Mouse (Mus musculus) intestine, embryonic 14.5 days (tissue): ENCODE data around the gene Pdzd2. TPM values are rescaled to one million over a fixed set of nuclear protein-coding genes. Genes with fewer than 3 reads are reported as not detected.

Source experiments
- ATAC-seq: fragments of 200-750 bp; cut with Nextera tagmentation; replicated peaks from 2 replicates; pipeline ENCODE4 v1.8.0; 2017; ENCODE audit warnings: low read depth, moderate number of reproducible peaks, moderate TSS enrichment, moderate library complexity; ENCODE audit not compliant: low FRiP score, low TSS enrichment
- DNase-seq: peaks from one replicate; pipeline ENCODE4 v3.0.0-alpha.2; 2018; ENCODE audit warnings: low spot score
- H3K27ac ChIP-seq: fragments of 300-500 bp; sonication (generic); 2 replicates; pipeline ENCODE4 v1.5.1; 2014; ENCODE audit warnings: low read depth, mild to moderate bottlenecking, control low read depth
- H3K27me3 ChIP-seq: fragments of 300-500 bp; sonication (generic); replicated peaks from 2 replicates; pipeline ENCODE4 v1.6.1; 2014; ENCODE audit warnings: low read length, control low read depth; ENCODE audit not compliant: control insufficient read depth, insufficient read depth
- H3K36me3 ChIP-seq: fragments of 300-500 bp; sonication (generic); 2 replicates; pipeline ENCODE4 v1.6.1; 2014; ENCODE audit warnings: low read length, control low read depth; ENCODE audit not compliant: control insufficient read depth, insufficient read depth
- H3K4me1 ChIP-seq: fragments of 300-500 bp; sonication (generic); replicated peaks from 2 replicates; pipeline ENCODE4 v1.6.1; 2014; ENCODE audit warnings: low read length, control low read depth, mixed read lengths; ENCODE audit not compliant: control insufficient read depth, insufficient read depth
- H3K4me2 ChIP-seq: fragments of 300-500 bp; sonication (generic); 2 replicates; pipeline ENCODE4 v1.6.1; 2014; ENCODE audit warnings: low read length
- H3K4me3 ChIP-seq: fragments of 300-500 bp; sonication (generic); 2 replicates; pipeline ENCODE4 v1.5.1; 2014; ENCODE audit warnings: low read depth, low read length, control low read depth, mixed read lengths
- H3K9ac ChIP-seq: fragments of 300-500 bp; sonication (generic); 2 replicates; pipeline ENCODE4 v1.6.1; 2014; ENCODE audit warnings: mild to moderate bottlenecking, low read length
- H3K9me3 ChIP-seq: fragments of 300-500 bp; sonication (generic); 2 replicates; pipeline ENCODE4 v1.6.1; 2016; ENCODE audit warnings: low read length, control low read depth; ENCODE audit not compliant: control insufficient read depth
- WGBS: fragments of 180-500 bp; shearing (Covaris S2); extraction: QIAGEN DNeasy Blood & Tissue Kit; methylation state at CpG from one replicate; pipeline ENCODE4 v1.1.7; 2014; 5-methylcytosine and 5-hydroxymethylcytosine counted together
- polyA plus RNA-seq: library from polyadenylated mRNA; unstranded; fragments of >200 nt; fragmentation: Nextera tagmentation; extraction: Ambion mirVana; gene quantifications from 2 replicates; pipeline ENCODE4 v1.2.1, GENCODE M21; 2014

Gene Pdzd2
- polyA plus RNA-seq, 1 experiment from 2014 or later, result 16.2 TPM

DNA sequence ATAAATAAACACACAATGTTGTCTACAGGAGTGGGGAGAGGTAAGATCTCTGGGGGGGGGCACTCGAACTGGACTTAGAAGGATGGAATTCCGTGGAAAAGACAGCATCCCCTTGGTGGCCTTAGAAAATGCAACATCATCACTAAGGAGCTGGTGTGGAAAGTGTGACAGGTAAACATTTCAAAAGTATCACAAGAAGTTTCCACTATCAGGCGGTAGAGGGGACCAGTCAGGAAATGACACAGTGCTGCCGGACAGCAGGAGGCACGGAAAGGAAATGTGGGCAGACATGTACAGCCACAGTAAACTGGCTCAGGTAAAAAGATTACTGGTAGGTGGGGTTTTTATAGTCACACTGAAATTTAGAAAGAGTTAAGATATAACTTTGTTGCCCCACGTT, 160.5 kb downstream of the Pdzd2 start:
- 74% methylated on average over 6 of the region's 6 CpGs for WGBS
- ATAC-seq, result no peak

DNA sequence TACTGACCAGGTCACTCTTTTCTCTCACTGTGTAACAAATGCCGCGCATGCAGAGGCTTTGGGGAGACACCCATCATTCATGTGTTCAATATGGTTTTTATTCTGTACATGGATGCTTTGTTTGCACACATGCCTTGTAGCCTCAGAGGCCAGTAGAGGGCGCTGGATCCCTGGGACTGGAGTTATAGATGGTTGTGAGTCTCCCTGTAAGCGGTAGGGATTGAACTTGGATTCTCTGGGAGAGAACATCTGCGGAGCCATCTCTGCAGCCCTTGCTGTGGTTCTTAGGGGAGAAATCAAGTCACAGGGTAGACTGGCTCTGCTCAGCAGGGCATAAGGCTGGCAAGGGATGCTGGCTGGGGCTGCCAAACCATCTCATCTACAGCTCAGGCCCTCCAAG, 161.4 kb downstream of the Pdzd2 start:
- H3K27ac ChIP-seq, result no peak overlapping the region
- 49% methylated on average over 5 of the region's 5 CpGs for WGBS
- peak; percentile 71 for DNase-seq
- no peaks in the 10 kb centered on the region for H3K36me3 ChIP-seq
- H3K4me1 ChIP-seq, result peaks cover 5% of the 10 kb centered on the region; the same call in 1 of the 2 replicates
- H3K4me2 ChIP-seq, result no peak overlapping the region
- no peak overlapping the region for H3K4me3 ChIP-seq
- H3K27me3 ChIP-seq, result no peaks in the 10 kb centered on the region
- H3K9ac ChIP-seq, result no peak overlapping the region
- no peaks in the 10 kb centered on the region for H3K9me3 ChIP-seq
- no peak for ATAC-seq

More for the DNA sequence above, 160.5 kb downstream of the Pdzd2 start:
- Histone ChIP-seq H3K27ac (no peak overlapping the region), H3K4me1 (peaks cover 5% of the 10 kb centered on the region; the same call in 1 of the 2 replicates), H3K9ac (no peak overlapping the region), H3K4me3 (no peak overlapping the region), H3K9me3 (no peaks in the 10 kb centered on the region), H3K36me3 (no peaks in the 10 kb centered on the region), H3K4me2 (no peak overlapping the region), H3K27me3 (no peaks in the 10 kb centered on the region)
- DNase-seq, result no peak

DNA sequence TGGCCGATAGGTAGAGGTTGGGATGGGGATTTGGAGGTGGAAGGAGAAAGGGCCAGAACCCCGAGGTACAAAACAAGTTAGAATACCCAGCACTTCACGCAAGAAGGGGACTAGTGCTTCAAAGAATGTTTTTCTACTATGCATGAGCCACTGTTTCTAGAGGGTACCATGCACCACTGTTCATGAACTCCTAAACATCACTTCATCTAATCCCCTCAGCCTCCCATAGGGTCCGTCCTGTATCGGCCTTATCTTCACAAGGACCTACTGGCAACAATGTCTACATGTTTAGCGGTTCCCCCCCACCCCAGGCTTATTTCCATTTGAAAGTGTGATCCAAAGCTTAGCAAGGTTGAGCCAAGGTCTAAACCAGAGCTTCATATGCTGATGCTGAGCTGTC, 162.0 kb downstream of the Pdzd2 start:
- Histone ChIP-seq H3K9ac (no peak overlapping the region), H3K27me3 (no peaks in the 10 kb centered on the region), H3K36me3 (no peaks in the 10 kb centered on the region), H3K4me1 (peaks cover 5% of the 10 kb centered on the region; the same call in 1 of the 2 replicates), H3K9me3 (no peaks in the 10 kb centered on the region), H3K4me3 (no peak overlapping the region), H3K4me2 (no peak overlapping the region; the same call in 1 of the 2 replicates), H3K27ac (no peak overlapping the region)
- DNase-seq (no peak), ATAC-seq (no peak)
- WGBS, result 76% methylated on average over 6 of the region's 6 CpGs

- ATAC-seq, result 0 out of 2 replicates have a peak, but pooled peaks have one; percentile 56
- 0 out of 2 replicates have a peak overlapping the region, but pooled peaks have one; percentile 17 for H3K9ac ChIP-seq
- H3K4me3 ChIP-seq, result no peak overlapping the region
- 22% methylated on average over 11 of the region's 11 CpGs for WGBS
- DNase-seq, result peak; percentile 67
- no peaks in the 10 kb centered on the region for H3K9me3 ChIP-seq
- peak overlapping the region; percentile 44 for H3K4me2 ChIP-seq
- H3K4me1 ChIP-seq, result peaks cover 5% of the 10 kb centered on the region; the same call in 1 of the 2 replicates
- H3K27me3 ChIP-seq, result no peaks in the 10 kb centered on the region
- no peaks in the 10 kb centered on the region for H3K36me3 ChIP-seq
- no peak overlapping the region for H3K27ac ChIP-seq
These were observed 162.5 kb downstream of the Pdzd2 start for GRCm38 (mm10) chr15:12577054-12577696.

DNA sequence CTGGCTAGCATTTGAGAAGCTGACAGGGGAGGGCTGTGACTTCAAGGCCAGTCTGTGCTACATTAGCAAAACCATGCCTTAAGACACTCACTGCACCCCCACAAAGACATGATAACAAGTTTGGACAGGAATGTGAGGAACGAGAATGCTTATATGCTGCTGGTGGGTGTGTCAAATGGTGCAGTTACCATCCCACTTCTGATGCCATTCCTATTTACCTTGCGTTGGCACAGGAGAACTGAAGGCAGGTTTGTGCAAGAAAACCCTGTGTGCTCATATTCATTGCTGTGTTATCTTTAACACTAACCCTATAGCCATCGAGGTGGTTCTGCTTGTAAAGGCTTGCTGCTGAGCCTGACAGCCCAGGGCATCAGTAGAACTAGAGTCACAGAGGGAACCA, 166.1 kb downstream of the Pdzd2 start:
- Histone ChIP-seq H3K4me2 (no peak overlapping the region), H3K9ac (no peak overlapping the region), H3K36me3 (no peaks in the 10 kb centered on the region), H3K27me3 (no peaks in the 10 kb centered on the region), H3K27ac (no peak overlapping the region), H3K4me1 (peaks cover 5% of the 10 kb centered on the region; the same call in 1 of the 2 replicates), H3K9me3 (no peaks in the 10 kb centered on the region), H3K4me3 (no peak overlapping the region)
- no peak for ATAC-seq
- WGBS, result 82% methylated on average over 3 of the region's 3 CpGs
- no peak for DNase-seq

DNA sequence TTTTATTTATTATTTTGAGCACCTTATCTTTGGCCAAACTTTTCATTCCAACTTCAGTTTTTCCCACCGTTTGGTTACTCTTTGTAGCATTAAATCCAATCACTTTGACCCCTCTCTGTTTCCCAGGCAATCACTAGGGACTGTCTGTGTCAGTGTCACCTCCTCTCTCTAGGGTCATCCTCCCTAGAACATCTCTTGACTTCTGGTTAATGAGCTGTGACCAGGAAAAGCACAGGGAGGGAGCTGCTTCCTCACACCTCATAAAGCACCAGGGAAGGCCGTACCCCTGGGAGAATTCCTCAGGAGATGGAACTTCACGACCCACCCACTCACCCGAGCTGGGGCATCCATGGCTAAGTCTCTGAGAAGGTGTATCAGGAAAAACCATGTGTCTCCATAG, 168.6 kb downstream of the Pdzd2 start:
- no peak overlapping the region for H3K9ac ChIP-seq
- 55% methylated on average over 4 of the region's 4 CpGs for WGBS
- no peak overlapping the region for H3K4me3 ChIP-seq
- no peak for DNase-seq
- no peaks in the 10 kb centered on the region for H3K27me3 ChIP-seq
- no peak overlapping the region for H3K27ac ChIP-seq
- no peaks in the 10 kb centered on the region for H3K9me3 ChIP-seq
- no peak overlapping the region for H3K4me2 ChIP-seq
- no peaks in the 10 kb centered on the region for H3K4me1 ChIP-seq
- no peaks in the 10 kb centered on the region for H3K36me3 ChIP-seq
- no peak for ATAC-seq

- no peak for DNase-seq
- ATAC-seq, result no peak
- Histone ChIP-seq H3K27me3 (no peaks in the 10 kb centered on the region), H3K36me3 (no peaks in the 10 kb centered on the region), H3K9ac (no peak overlapping the region), H3K4me1 (peaks cover 6% of the 10 kb centered on the region), H3K9me3 (no peaks in the 10 kb centered on the region), H3K27ac (no peak overlapping the region), H3K4me2 (no peak overlapping the region), H3K4me3 (no peak overlapping the region)
- WGBS, result 66% methylated on average over 11 of the region's 11 CpGs
These were observed 172.9 kb downstream of the Pdzd2 start for GRCm38 (mm10) chr15:12566637-12567440.

GRCm38 (mm10) chr15:12565281-12565680, 174.4 kb downstream of the Pdzd2 start:
- ATAC-seq (no peak), DNase-seq (no peak)
- no peak overlapping the region for H3K4me3 ChIP-seq
- H3K36me3 ChIP-seq, result no peaks in the 10 kb centered on the region
- no peaks in the 10 kb centered on the region for H3K27me3 ChIP-seq
- no peak overlapping the region for H3K4me2 ChIP-seq
- no peak overlapping the region for H3K9ac ChIP-seq
- H3K9me3 ChIP-seq, result no peaks in the 10 kb centered on the region
- WGBS, result 40% methylated on average over 8 of the region's 8 CpGs
- H3K27ac ChIP-seq, result no peak overlapping the region
- peaks cover 13% of the 10 kb centered on the region for H3K4me1 ChIP-seq
